Mouse (Mus musculus): ENCODE measurements around the gene Spata5.
A peak's percentile ranks its signal among the peaks of the same experiment; 100 is the strongest.

Spata5 gene

GRCm38 (mm10) chr3:37419458-37419991 lies at the start of gene Spata5:
Gene Spata5 (plus strand): TSS chr3:37419896.
- peak; percentile 98 for DNase-seq (ENCODE audit: low spot score in 2 of 2)

DNA sequence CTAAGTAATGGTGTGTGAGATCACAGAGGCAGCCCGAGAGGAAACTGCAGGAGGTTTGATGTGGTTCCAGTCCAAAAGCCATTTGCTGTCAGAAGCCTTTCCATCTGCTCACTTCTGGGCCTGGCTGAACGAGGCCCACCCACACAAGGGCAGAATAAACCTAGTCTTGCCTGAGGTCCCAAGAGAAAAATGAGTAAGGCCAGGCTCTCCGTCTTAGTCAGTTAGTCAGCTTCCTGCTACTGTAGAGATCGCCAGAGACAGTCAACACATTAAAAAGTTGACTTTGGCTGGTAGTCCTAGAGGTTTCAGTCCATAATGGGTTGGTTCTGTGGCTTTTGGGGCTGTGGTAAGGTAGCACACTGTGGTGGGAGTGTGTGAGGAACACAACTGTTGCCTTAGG lies 49.3 kb upstream of the Spata5 start:
- no peak for DNase-seq (ENCODE audit: low spot score in 2 of 2)

DNA sequence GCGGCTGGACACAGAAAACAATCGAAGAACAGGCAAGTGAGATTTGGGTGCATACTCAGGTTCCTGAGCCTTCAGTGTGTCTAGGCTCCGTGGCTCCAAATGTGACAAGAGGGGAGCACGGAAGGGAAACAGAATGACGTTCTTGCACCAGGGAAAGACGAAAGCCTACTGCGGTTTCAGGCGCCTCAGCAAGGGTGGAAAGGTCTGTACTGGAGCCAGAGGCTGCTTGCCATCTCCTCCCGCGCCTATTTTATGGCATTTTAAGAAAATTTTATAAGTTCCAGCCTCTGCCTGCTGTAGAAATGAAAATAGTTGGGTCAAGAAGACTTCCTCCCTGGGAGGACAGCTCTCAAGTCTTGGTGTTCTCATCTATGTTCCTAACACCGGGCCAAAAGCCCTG lies 46.0 kb upstream of the Spata5 start:
- DNase-seq (ENCODE audit: low spot score in 2 of 2) = no peak

DNA sequence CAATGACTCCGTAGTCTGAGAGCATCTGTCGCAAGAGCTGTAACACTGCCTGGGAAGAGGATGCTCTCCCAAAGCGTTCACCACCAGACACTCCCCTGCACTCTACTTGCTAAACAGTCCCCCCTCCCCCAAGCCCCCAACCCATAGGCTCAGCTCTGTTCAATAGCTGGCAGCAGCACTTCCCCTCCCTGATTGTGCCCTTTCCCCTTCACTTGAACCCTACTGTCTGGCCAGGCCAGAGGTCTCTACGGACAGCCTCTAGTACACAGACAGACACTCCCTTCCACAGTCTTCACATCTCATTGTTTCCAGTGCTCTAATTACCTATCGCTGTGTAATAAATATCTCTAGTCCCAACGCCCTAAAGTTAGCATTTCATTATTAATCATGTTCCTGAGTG lies 41.8 kb upstream of the Spata5 start:
- DNase-seq (ENCODE audit: low spot score in 2 of 2) = no peak

DNA sequence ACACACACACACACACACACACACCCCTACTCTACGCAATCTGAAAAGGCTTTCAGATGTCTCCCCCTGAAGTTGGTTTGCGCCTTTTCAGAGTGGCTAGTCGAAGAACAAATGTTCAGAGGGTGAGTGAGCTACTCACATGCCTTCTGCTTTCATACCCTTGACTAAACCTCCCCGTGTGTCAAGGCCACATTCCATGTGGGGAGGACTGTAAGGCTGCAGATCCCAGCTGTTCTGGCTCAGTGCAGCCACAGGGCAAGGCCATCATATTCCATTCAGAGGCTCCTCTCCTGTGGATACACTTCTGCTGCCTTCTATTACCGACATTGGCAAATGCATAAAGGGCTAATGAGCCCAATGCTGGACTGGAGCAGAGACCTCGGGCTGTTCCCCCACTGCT lies 41.3 kb upstream of the Spata5 start:
- no peak for DNase-seq (ENCODE audit: low spot score in 2 of 2)

GRCm38 (mm10) chr3:37379201-37379600 lies 40.5 kb upstream of the Spata5 start:
- DNase-seq (ENCODE audit: low spot score in 2 of 2) = no peak

DNA sequence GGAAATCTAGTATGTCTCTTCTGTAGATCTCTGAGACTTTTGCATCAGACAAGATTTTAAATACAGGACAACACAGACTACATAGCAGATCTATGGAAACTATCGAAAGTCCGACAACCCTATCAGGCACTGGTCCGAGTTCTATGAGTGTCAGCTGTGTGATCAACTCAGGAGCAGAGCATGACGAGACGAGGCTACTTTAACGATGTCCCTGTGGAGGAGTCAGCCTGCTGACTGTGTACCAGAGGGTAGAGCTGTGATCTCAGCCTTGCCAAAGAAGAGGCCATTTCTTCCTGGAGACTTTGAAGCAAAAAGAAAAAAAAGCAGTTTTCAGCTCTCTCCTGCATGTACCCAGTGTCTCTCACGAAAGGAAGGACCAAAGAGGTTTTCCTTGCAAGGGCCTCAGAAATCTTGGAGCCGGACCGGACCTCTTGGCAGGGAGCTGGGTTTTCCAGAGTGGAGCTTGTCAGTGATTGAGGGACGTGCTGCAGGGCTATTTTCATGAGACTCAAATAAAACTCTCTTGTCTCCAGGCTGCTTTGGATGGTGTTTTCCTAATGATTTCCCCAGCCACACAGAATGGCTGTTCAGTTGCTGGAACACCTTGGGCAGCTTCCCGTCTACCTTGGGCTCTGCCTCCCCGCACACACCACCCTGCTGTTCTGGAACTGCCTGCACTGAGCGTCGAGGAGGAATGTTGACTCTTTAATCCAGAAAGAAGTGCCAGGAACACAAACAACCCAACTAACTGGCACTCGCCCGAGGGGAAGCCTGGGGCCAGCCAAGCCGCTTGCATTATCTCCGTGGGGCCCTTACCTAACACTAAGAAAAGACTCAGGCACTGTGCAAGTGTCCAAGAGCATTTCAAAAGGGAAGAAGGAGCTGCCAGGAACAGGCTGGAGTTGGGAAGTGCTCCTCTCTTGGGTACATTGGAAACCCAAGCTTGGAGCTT lies 39.5 kb upstream of the Spata5 start:
- DNase-seq (ENCODE audit: low spot score in 2 of 2) = no peak

DNA sequence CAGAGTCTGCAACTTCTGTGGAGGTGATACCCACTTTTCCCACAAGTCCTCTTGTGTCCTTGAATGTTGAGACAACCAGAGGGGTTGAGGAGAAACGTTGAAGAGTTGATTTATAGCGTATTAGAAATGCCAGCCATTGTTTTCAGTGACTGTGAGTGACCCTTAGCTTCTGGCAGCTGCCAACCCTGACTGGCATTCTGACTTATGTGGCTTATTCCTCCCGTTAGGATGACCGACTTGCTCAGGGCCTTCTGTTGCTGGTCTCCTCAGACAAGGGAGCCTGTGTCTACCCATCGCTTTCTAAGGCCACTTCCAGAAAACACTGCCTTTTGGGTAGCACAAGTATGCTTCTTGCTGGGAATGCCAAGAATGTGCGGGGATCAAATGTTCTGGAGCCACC lies 38.2 kb upstream of the Spata5 start:
- no peak for DNase-seq (ENCODE audit: low spot score in 2 of 2)

- DNase-seq (ENCODE audit: low spot score in 2 of 2) = no peak
These were observed 36.5 kb upstream of the Spata5 start for GRCm38 (mm10) chr3:37383096-37383765.

DNA sequence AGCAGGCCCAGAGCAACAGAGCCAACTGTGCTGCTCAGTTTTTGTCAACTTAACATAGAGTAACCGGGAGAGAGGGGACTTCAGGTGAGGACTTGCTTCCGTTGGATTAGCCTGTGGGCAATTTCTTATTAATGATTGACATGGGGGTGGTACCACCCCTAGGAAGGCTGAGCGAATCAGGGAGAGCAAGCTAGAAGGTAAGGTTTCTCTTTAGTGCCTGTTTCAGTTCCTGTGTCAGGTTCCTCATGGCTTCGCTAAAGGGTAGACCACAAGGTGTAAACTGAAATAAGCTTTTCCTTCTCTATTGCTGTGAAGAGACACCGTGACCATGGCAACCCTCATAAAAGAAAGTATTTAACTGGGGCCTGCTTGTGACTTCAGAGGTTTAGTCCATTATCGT lies 32.4 kb upstream of the Spata5 start:
- no peak for DNase-seq (ENCODE audit: low spot score in 2 of 2)

DNA sequence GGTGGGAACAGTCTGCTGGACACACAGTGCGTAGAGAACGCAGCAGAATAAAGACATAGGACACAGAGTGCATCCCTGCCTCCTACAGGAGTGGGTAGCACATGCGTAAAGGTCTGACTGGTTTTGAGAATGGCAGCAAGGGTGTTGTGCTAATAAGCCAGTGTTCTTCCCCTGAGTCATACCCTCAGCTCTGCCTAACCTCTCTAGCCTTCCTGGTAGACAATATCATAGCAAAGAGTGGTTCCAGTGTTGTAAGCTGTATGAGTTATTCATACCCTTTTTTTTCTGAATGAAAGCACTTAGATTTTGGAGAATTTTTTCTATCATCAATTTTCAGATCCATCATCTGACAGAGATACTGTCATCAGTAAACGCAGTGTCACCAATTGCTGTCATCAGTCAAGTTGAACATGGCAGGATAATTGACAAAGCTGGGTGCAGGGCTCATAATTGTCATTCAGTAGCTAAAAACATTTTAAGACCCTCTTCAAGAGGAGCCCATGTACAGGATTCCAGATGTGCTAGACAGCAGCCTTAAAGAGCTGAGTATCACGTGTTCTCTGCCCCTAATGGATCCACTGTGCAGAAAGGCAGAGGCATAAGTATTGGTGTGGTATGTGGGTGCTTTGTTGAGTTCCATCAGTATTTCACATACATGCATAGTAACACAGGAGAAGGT lies 22.6 kb upstream of the Spata5 start:
- no peak for DNase-seq (ENCODE audit: low spot score in 2 of 2)

GRCm38 (mm10) chr3:37397646-37398045 lies 22.1 kb upstream of the Spata5 start:
- no peak for DNase-seq (ENCODE audit: low spot score in 2 of 2)

- no peak for DNase-seq (ENCODE audit: low spot score in 2 of 2)
These were observed 20.9 kb upstream of the Spata5 start for GRCm38 (mm10) chr3:37398661-37399395.

DNA sequence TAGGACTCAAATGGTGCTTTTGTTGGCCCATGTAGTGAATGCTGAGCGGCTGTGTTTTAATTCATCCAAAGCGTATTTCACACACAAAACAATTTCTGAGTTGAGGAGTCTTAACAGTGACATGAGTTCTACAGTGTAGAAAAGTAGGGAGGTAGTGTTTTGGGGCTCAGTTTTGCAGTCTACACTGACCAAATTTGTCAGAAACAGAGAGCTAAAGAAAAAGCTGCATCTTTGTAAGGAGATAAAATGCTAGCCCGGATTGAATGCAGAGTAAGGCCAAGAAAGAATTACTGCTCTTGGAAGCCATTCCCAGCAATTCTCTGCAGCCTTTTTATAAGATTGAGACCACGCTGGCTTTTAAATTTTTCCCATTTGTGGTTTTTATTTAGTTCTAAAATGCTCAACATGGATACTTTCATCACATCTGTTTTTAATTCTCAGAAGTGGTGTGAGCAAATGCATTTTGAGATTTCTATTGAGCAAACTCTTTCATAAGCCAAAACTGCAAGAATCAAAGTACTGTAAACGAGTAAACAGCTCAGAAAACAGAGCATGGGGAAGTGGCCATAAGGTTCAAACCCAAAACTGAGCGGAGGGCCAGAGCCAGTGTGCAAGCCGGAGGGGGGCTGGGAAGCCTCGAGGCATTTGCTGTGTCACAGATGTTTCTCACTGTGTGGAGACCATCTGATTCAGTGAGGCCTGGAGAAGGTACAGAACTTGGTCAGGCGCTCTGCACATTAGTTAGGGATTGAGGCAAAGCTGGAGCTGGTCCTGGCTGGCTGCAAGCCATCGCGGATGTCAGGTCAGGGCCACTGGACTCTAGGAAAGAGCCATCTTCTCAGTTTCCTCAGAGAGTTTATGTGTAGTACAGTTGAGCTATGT lies 17.7 kb upstream of the Spata5 start:
- DNase-seq (ENCODE audit: low spot score in 2 of 2) = no peak

GRCm38 (mm10) chr3:37407598-37407997 lies 12.1 kb upstream of the Spata5 start:
- DNase-seq (ENCODE audit: low spot score in 2 of 2) = no peak

- DNase-seq (ENCODE audit: low spot score in 2 of 2) = no peak
These were observed 6.2 kb upstream of the Spata5 start for GRCm38 (mm10) chr3:37413446-37413845.

DNA sequence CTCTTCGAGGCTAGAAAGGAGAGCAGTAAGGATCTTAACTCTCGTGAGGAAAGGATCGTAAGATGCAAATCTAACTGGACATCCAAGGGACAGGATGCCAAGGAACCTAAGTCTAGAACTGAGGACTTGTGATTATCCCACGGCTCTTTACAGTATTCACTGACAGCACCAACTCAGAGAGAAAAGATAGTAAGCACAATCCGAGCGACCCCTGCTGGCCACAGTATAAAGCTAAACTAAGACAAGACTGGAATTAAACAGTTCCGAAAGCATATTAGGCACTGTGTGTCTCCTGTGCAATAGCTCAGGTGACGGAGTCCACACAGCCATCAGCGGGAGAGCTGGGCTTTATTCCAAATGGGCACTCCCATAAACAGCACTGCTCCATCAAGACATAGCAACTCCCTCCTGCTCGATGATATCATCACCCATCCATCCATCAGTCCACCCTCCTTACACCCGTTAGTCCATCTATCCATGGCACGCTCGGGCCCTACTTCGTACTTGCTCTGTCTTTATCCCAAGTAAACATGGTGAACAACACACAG lies 5.2 kb upstream of the Spata5 start:
- DNase-seq (ENCODE audit: low spot score in 2 of 2) = peak; percentile 34 to 67

DNA sequence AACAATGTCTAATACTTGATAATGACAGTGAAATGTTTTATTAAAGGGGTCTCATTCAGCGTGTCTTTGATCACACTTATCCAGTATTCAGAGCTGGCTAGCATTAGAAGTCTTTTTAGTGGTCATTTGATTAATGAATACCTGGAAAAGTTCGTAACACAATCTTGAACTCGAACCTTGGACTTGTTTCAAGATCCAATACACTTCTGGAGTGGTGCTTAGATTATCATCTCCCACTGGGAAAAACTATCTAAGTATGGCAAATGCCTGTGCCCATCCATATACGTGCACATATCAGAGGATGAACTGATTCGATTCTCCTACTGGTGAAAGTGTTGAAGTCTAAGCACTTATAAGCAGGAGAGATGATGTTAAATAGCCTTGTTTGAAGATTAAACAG lies 1.4 kb upstream of the Spata5 start:
- no peak for DNase-seq (ENCODE audit: low spot score in 2 of 2)

GRCm38 (mm10) chr3:37418961-37419457 lies 687 bp upstream of the Spata5 start:
- DNase-seq (ENCODE audit: low spot score in 2 of 2) = peak in 1 of 2 experiments; percentile 76

DNA sequence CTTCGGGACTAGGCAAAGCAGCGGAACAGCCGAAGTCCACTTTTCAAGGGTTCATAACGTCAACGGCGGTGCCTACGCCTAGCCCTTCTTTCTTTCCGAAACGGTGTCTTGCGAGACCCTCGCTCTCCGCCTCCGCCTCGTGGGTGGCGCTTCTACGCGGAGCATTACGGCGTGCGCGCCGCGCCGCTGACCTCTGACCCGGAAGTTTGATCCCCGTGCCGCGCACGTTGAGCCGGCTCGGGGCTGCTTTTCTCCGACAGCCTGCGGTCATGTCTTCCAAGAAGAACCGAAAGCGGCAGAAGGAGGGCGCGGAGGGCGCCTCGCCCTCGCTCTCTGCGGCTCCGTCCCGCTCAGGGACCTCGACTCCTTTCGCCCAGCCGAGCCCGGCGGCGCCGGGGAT lies 376 bp downstream of the Spata5 start, which contains the start of gene Nudt6:
TSS of gene Nudt6 (minus strand) at position 140 of the 400 bp plus-strand sequence.
- peak; percentile 90 to 91 for DNase-seq (ENCODE audit: low spot score in 2 of 2)
